Mouse (Mus musculus) heart, postnatal 0 days (tissue): ENCODE measurements around the gene Map3k12. TPM values are rescaled to one million over a fixed set of nuclear protein-coding genes. Genes with fewer than 3 reads are reported as not detected.

Experiments
- ATAC-seq: fragments of 200-750 bp; cut with Nextera tagmentation; 2 replicates; pipeline ENCODE4 v1.8.0; 2017; ENCODE audit warnings: low read depth, moderate number of reproducible peaks, moderate library complexity; ENCODE audit not compliant: insufficient read depth
- DNase-seq: peaks from one replicate; pipeline ENCODE4 v3.0.0-alpha.2; 2016; ENCODE audit warnings: low spot score
- H3K27ac ChIP-seq: fragments of 300-500 bp; sonication (generic); 2 replicates; pipeline ENCODE4 v1.5.1; 2014; ENCODE audit warnings: low read depth, mild to moderate bottlenecking
- H3K27me3 ChIP-seq: fragments of 300-500 bp; sonication (generic); 2 replicates; pipeline ENCODE4 v1.6.1; 2014; ENCODE audit warnings: low read length, mixed read lengths; ENCODE audit not compliant: control insufficient read depth, insufficient read depth
- H3K36me3 ChIP-seq: fragments of 300-500 bp; sonication (generic); replicated peaks from 2 replicates; pipeline ENCODE4 v1.6.1; 2014; ENCODE audit warnings: low read length, mixed read lengths; ENCODE audit not compliant: control insufficient read depth, insufficient read depth
- H3K4me1 ChIP-seq: fragments of 300-500 bp; sonication (generic); 2 replicates; pipeline ENCODE4 v1.6.1; 2014; ENCODE audit warnings: antibody characterized with exemption; ENCODE audit not compliant: control insufficient read depth, insufficient read depth
- H3K4me2 ChIP-seq: fragments of 300-500 bp; sonication (generic); 2 replicates; pipeline ENCODE4 v1.6.1; 2014; ENCODE audit warnings: low read depth, mild to moderate bottlenecking, low read length, moderate library complexity
- H3K4me3 ChIP-seq: fragments of 300-500 bp; sonication (generic); 2 replicates; pipeline ENCODE4 v1.5.1; 2014; ENCODE audit warnings: low read depth, low read length
- H3K9ac ChIP-seq: fragments of 300-500 bp; sonication (generic); replicated peaks from 2 replicates; pipeline ENCODE4 v1.6.1; 2014; ENCODE audit warnings: low read depth, low read length, mixed read lengths
- H3K9me3 ChIP-seq: fragments of 300-500 bp; sonication (generic); replicated peaks from 2 replicates; pipeline ENCODE4 v1.6.1; 2016; ENCODE audit warnings: low read length; ENCODE audit not compliant: control insufficient read depth
- CTCF ChIP-seq: IDR thresholded peaks from 2 replicates; pipeline ENCODE4 v1.5.1; 2016; ENCODE audit warnings: antibody characterized with exemption, control low read depth, low read depth
- EP300 ChIP-seq: IDR thresholded peaks from 2 replicates; pipeline ENCODE4 v1.6.1; 2016; ENCODE audit warnings: antibody characterized with exemption, low read depth
- WGBS: fragments of 180-500 bp; shearing (Covaris S2); extraction: QIAGEN DNeasy Blood & Tissue Kit; methylation state at CpG from one replicate; pipeline ENCODE4 v1.1.7; 2014; 5-methylcytosine and 5-hydroxymethylcytosine counted together
- polyA plus RNA-seq: library from polyadenylated mRNA; unstranded; fragments of >200 nt; fragmentation: Nextera tagmentation; extraction: Ambion mirVana; gene quantifications from 2 replicates; pipeline ENCODE4 v1.2.1, GENCODE M21; 2015
- total RNA-seq: library from RNA; depleted of rRNA; stranded (reverse); fragments of >200 nt; gene quantifications from 2 replicates; pipeline ENCODE4 v1.2.3, GENCODE M21; 2014; ENCODE audit warnings: low replicate concordance

The Map3k12 gene
- total and polyA plus RNA-seq, 2 experiments from 2014 or later, result 4.1 to 6.1 TPM

- peak; percentile 52 for ATAC-seq
Measured at GRCm38 (mm10) chr15:102510110-102510509, 6.8 kb downstream of the Map3k12 start.

GRCm38 (mm10) chr15:102508336-102508735 lies 8.5 kb downstream of the Map3k12 start:
- ATAC-seq (no peak), DNase-seq (no peak)
- WGBS, result 83% methylated on average over 3 of the region's 3 CpGs
- H3K4me2 ChIP-seq, result no peak overlapping the region
- no peaks in the 10 kb centered on the region for H3K9me3 ChIP-seq
- no peak overlapping the region for H3K4me3 ChIP-seq
- peaks cover 10% of the 10 kb centered on the region; the same call in 1 of the 2 replicates for H3K4me1 ChIP-seq
- TF ChIP-seq CTCF (no peak), EP300 (no peak)
- no peak overlapping the region for H3K9ac ChIP-seq
- H3K36me3 ChIP-seq, result peaks cover 13% of the 10 kb centered on the region
- H3K27ac ChIP-seq, result no peak overlapping the region
- no peaks in the 10 kb centered on the region for H3K27me3 ChIP-seq

More at GRCm38 (mm10) chr15:102510110-102510509, 6.8 kb downstream of the Map3k12 start:
- no peak for DNase-seq
- H3K4me3 ChIP-seq, result peak overlapping the region; percentile 71
- 7% methylated on average over 9 of the region's 9 CpGs for WGBS
- no peaks in the 10 kb centered on the region for H3K27me3 ChIP-seq
- no peaks in the 10 kb centered on the region for H3K36me3 ChIP-seq
- H3K9me3 ChIP-seq, result no peaks in the 10 kb centered on the region
- H3K9ac ChIP-seq, result peak overlapping the region; percentile 62
- TF ChIP-seq CTCF, result no peak
- no peak for TF ChIP-seq EP300
- peak overlapping the region; percentile 54 for H3K27ac ChIP-seq
- peak overlapping the region; percentile 97 for H3K4me2 ChIP-seq
- peaks cover 10% of the 10 kb centered on the region; the same call in 1 of the 2 replicates for H3K4me1 ChIP-seq

GRCm38 (mm10) chr15:102507561-102507960 lies 9.3 kb downstream of the Map3k12 start:
- Histone ChIP-seq H3K4me2 (no peak overlapping the region), H3K9ac (no peak overlapping the region), H3K27me3 (no peaks in the 10 kb centered on the region), H3K4me3 (no peak overlapping the region), H3K9me3 (no peaks in the 10 kb centered on the region), H3K27ac (no peak overlapping the region), H3K4me1 (peaks cover 10% of the 10 kb centered on the region; the same call in 1 of the 2 replicates), H3K36me3 (peaks cover 21% of the 10 kb centered on the region)
- no peak for TF ChIP-seq EP300
- no peak for TF ChIP-seq CTCF
- ATAC-seq (no peak), DNase-seq (no peak)

- WGBS, result 68% methylated on average over 1 of the region's 1 CpGs
- H3K4me3 ChIP-seq, result no peak overlapping the region
Measured at GRCm38 (mm10) chr15:102506864-102507263, 10.0 kb downstream of the Map3k12 start.

GRCm38 (mm10) chr15:102506464-102506830 lies 10.4 kb downstream of the Map3k12 start:
- peaks cover 32% of the 10 kb centered on the region for H3K36me3 ChIP-seq
- H3K4me1 ChIP-seq, result peaks cover 10% of the 10 kb centered on the region; the same call in 1 of the 2 replicates
- no peak overlapping the region for H3K9ac ChIP-seq
- WGBS, result 45% methylated on average over 2 of the region's 2 CpGs
- H3K4me2 ChIP-seq, result no peak overlapping the region
- ATAC-seq (no peak), DNase-seq (no peak)
- no peak overlapping the region for H3K4me3 ChIP-seq
- TF ChIP-seq EP300 (no peak), CTCF (no peak)
- no peaks in the 10 kb centered on the region for H3K27me3 ChIP-seq
- no peaks in the 10 kb centered on the region for H3K9me3 ChIP-seq
- no peak overlapping the region for H3K27ac ChIP-seq

More at GRCm38 (mm10) chr15:102506864-102507263, 10.0 kb downstream of the Map3k12 start:
- Histone ChIP-seq H3K9me3 (no peaks in the 10 kb centered on the region), H3K9ac (no peak overlapping the region), H3K4me1 (peaks cover 10% of the 10 kb centered on the region; the same call in 1 of the 2 replicates), H3K36me3 (peaks cover 28% of the 10 kb centered on the region), H3K27ac (no peak overlapping the region), H3K27me3 (no peaks in the 10 kb centered on the region), H3K4me2 (no peak overlapping the region)
- no peak for ATAC-seq
- TF ChIP-seq CTCF (no peak), EP300 (no peak)
- DNase-seq, result no peak

GRCm38 (mm10) chr15:102505770-102506463 lies 10.9 kb downstream of the Map3k12 start:
- Histone ChIP-seq H3K36me3 (peaks cover 38% of the 10 kb centered on the region), H3K9ac (no peak overlapping the region), H3K4me1 (peaks cover 10% of the 10 kb centered on the region; the same call in 1 of the 2 replicates), H3K27ac (no peak overlapping the region), H3K4me3 (no peak overlapping the region), H3K9me3 (no peaks in the 10 kb centered on the region), H3K27me3 (no peaks in the 10 kb centered on the region), H3K4me2 (no peak overlapping the region)
- no peak for ATAC-seq
- no peak for DNase-seq
- TF ChIP-seq EP300, result no peak
- TF ChIP-seq CTCF, result no peak
- 48% methylated on average over 9 of the region's 9 CpGs for WGBS
